Mouse (Mus musculus): ENCODE results near the gene Zswim8. TPM values are rescaled to one million over a fixed set of nuclear protein-coding genes. Genes with fewer than 3 reads are reported as not detected.

Gene Zswim8
- 12.3 and 14.6 TPM in 2 replicates for polyA plus RNA-seq (2015; fragmentation: Nextera tagmentation; extraction: Ambion mirVana)

DNA sequence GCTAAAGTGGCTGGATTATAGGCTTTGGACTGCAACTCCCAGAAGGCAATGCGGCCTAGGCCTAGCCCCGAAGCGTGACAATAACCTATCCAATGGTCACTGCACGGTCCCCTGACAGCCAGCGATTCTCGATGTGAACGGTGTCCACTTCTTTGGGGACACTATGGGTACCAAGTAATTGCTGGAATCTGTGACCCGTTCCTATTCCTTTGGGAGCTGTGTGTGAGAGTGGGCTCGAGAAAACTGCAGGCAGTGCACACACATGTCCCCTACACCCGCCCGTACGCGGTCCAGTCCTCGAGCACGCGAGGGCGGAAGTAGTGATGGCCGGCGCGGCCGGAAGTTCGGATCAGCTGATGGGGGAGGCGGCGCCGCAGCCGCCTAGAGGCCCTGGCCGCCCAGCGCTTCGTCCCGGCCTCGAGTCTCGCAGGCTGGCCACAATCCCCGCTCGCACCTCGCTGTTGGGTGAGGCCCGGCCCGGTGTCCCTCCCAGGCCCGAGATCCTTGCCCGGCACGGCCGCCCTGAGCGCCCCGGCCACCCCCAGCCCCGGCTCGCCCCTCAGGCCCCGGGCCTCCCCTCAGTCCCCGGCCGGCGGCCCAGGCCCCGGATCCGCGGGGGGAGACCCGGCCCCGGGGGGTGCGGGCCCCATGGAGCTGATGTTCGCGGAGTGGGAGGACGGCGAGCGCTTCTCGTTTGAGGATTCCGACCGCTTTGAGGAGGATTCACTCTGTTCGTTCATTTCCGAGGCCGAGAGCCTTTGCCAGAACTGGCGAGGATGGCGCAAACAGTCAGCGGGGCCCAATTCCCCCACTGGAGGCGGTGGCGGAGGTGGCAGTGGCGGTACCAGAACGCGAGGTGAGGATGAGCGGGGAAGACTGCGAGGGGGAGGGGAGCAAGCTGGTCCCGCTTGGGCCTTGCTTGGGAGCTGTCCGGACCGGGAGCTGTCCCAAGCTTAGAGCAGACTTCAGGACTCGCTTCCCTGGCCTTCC lies at the start of gene Zswim8:
Zswim8 (plus strand) TSS at position 352 of the 990 bp plus-strand sequence.

DNA sequence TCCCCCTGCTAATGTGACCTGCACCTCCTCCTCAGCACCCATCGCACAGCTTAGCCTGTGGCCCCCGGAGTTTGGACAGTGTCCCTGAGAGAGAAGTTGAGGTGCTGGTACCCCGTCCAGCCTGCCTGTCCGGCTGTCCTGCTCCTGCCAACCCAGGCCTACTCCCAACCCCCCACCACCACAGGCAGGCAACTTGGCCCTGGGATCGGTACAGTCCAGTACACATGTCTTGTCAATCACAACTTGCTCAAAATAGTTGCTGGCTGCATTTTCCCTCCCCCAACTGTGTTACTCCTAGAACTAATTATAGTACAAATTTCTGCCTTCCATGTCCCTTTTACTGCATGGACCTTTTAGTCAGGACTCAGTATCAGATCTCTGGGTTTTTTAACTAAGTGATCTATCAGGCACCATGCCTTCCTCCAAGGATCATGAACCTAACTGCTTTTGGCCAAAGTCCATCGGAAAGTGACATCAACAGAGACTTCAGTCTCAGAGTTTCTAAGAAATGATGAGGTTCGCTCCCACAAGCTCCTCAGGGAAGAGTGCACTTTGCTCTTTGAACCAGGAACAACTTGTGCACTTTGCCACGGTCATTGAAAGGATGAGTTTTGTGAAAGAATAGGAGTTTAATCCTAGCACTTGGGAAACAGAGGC lies 39.1 kb upstream of the Zswim8 start, which contains the start of gene Synpo2l:
Synpo2l (minus strand) TSS at position 201 of the 657 bp plus-strand sequence.

GRCm38 (mm10) chr14:20674064-20674833 lies 33.1 kb upstream of the Zswim8 start, which contains the start of gene Sec24c:
TSS of gene Sec24c (plus strand) at chr14:20674308.

DNA sequence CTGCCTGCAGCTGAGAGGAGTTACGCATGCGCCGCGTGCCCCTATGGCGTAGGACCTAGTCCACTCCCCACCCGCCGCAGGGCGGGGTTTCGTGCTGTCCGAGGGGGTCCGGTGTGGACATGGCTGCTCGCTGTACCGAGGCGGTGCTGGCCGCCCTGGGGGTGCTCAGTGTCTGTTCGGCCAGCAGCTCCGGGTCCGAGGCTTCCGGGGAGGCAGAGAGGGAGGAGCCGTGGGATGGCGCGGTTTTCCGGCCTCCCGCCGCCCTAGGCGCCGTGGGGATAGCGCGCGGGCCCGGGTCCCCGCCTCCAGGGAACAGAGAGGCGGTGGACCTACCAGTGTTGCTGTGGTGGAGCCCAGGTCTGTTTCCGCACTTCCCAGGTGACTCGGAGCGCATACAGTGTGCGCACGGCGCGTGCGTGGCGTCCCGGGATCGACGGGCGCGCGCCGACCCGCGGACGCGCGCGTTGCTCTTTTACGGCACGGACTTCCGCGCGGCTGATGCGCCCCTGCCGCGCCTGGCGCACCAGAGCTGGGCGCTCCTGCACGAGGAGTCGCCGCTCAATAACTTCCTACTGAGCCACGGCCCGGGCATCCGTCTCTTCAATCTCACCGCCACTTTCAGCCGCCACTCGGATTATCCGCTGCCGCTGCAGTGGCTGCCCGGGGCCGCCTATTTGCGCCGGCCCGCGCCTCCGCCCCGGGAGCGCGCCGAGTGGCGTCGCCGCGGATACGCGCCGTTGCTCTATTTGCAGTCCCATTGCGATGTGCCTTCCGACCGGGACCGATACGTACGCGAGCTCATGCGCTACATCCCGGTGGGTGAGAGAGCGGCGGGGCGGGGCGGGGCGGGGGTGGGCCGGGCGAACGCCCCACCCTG lies 12.2 kb upstream of the Zswim8 start, which contains the start of gene Fut11:
Fut11 (plus strand) TSS at position 85 of the 877 bp plus-strand sequence.

DNA sequence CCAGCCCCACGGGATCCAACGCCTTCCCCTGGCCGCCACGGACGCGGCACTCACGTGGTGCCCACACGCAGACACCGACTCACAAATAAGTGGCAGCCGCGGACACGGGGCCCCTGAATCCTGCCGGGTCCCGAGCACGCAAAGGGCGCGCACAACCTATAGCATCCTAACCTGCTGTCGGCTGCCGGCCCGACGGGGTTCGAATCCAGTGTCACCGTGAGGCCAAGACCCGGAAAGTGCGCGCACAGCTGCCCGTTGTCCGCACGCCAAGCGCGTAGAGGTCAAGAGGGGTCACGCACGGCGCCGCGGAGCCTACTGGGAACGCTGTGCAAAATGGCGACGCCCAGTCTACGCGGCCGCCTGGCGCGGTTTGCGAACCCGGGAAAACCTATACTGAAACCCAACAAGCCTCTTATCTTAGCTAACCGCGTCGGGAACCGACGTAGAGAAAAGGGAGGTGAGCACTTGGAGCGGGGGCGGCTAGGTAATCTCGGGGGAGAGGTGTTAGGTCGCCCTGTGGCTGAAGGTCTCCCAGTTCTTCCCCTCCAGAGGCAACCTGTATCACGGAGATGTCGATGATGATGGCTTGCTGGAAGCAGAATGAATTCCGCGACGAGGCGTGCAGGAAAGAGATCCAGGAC lies 4.5 kb upstream of the Zswim8 start, which contains the start of gene Chchd1:
Chchd1 (plus strand) TSS at position 266 of the 641 bp plus-strand sequence.

GRCm38 (mm10) chr14:20733952-20734774 lies 26.8 kb downstream of the Zswim8 start, which contains the start of gene Ndst2:
TSS of gene Ndst2 (minus strand) at chr14:20734562.

Small RNAs within 50 kb of the gene (microRNA-seq; reads per million reads assigned to microRNA genes)
- 0.61 to 1.1 reads per million in 2 experiments for gene Mir6946

Other genes with a start within 250 kb of the Zswim8 start
- 26.2 and 30.5 TPM in 2 replicates for gene Anxa7, start 227.4 kb upstream of the Zswim8 start, polyA plus RNA-seq (2015; fragmentation: Nextera tagmentation; extraction: Ambion mirVana)
- 0.84 and 0.94 TPM in 2 replicates for gene Mss51, start 210.7 kb upstream of the Zswim8 start, polyA plus RNA-seq (2015; fragmentation: Nextera tagmentation; extraction: Ambion mirVana)
- gene Ppp3cb, start 161.0 kb upstream of the Zswim8 start, polyA plus RNA-seq (2015; fragmentation: Nextera tagmentation; extraction: Ambion mirVana) = 37.6 and 51.1 TPM in 2 replicates
- gene Usp54, start 66.5 kb upstream of the Zswim8 start, polyA plus RNA-seq (2015; fragmentation: Nextera tagmentation; extraction: Ambion mirVana) = 1.8 and 2.3 TPM in 2 replicates
- gene Myoz1, start 51.0 kb upstream of the Zswim8 start, polyA plus RNA-seq (2015; fragmentation: Nextera tagmentation; extraction: Ambion mirVana) = 1,828 and 2,171 TPM in 2 replicates
- 124 and 130 TPM in 2 replicates for gene Synpo2l, start 39.2 kb upstream of the Zswim8 start, polyA plus RNA-seq (2015; fragmentation: Nextera tagmentation; extraction: Ambion mirVana)
- 31.6 and 33.9 TPM in 2 replicates for gene Sec24c, start 33.2 kb upstream of the Zswim8 start, polyA plus RNA-seq (2015; fragmentation: Nextera tagmentation; extraction: Ambion mirVana)
- gene Fut11, start 12.6 kb upstream of the Zswim8 start, polyA plus RNA-seq (2015; fragmentation: Nextera tagmentation; extraction: Ambion mirVana) = 15.7 and 16.4 TPM in 2 replicates
- gene Chchd1, start 4.5 kb upstream of the Zswim8 start, polyA plus RNA-seq (2015; fragmentation: Nextera tagmentation; extraction: Ambion mirVana) = 181 and 199 TPM in 2 replicates
- 15.6 and 17.2 TPM in 2 replicates for gene Ndst2, start 27.0 kb downstream of the Zswim8 start, polyA plus RNA-seq (2015; fragmentation: Nextera tagmentation; extraction: Ambion mirVana)
- 58.1 and 68.5 TPM in 2 replicates for gene Camk2g, start 86.5 kb downstream of the Zswim8 start, polyA plus RNA-seq (2015; fragmentation: Nextera tagmentation; extraction: Ambion mirVana)
- gene Plau, start 129.1 kb downstream of the Zswim8 start, polyA plus RNA-seq (2015; fragmentation: Nextera tagmentation; extraction: Ambion mirVana) = 2.6 and 3.1 TPM in 2 replicates
- 52.9 and 53.5 TPM in 2 replicates for gene Vcl, start 221.8 kb downstream of the Zswim8 start, polyA plus RNA-seq (2015; fragmentation: Nextera tagmentation; extraction: Ambion mirVana)

Measured in skeletal muscle tissue, postnatal 0 days (tissue).